Mouse (Mus musculus) hindbrain, postnatal 0 days (tissue): Measurements from ENCODE around the gene Lmtk3. TPM values are rescaled to one million over a fixed set of nuclear protein-coding genes. Genes with fewer than 3 reads are reported as not detected.

Source experiments
- ATAC-seq: fragments of 200-750 bp; cut with Nextera tagmentation; 2 replicates; pipeline ENCODE4 v1.8.0; 2017; ENCODE audit warnings: mild to moderate bottlenecking, moderate TSS enrichment, moderate library complexity
- DNase-seq: peaks from one replicate; pipeline ENCODE4 v3.0.0-alpha.2; 2015; ENCODE audit warnings: low spot score
- H3K27ac ChIP-seq: fragments of 300-500 bp; sonication (generic); 2 replicates; pipeline ENCODE4 v1.5.1; 2014; ENCODE audit warnings: mild to moderate bottlenecking
- H3K27me3 ChIP-seq: fragments of 300-500 bp; sonication (generic); 2 replicates; pipeline ENCODE4 v1.6.1; 2014; ENCODE audit warnings: low read length, mixed read lengths; ENCODE audit not compliant: insufficient read depth
- H3K36me3 ChIP-seq: fragments of 300-500 bp; sonication (generic); 2 replicates; pipeline ENCODE4 v1.6.1; 2014; ENCODE audit warnings: low read length, mixed read lengths; ENCODE audit not compliant: insufficient read depth
- H3K4me1 ChIP-seq: fragments of 300-500 bp; sonication (generic); 2 replicates; pipeline ENCODE4 v1.6.1; 2014; ENCODE audit warnings: antibody characterized with exemption, low read length, mixed read lengths; ENCODE audit not compliant: insufficient read depth
- H3K4me2 ChIP-seq: fragments of 300-500 bp; sonication (generic); 2 replicates; pipeline ENCODE4 v1.6.1; 2014; ENCODE audit warnings: low read depth, mild to moderate bottlenecking, low read length, moderate library complexity, mixed read lengths
- H3K4me3 ChIP-seq: fragments of 300-500 bp; sonication (generic); 2 replicates; pipeline ENCODE4 v1.5.1; 2014; ENCODE audit warnings: low read length
- H3K9ac ChIP-seq: fragments of 300-500 bp; sonication (generic); replicated peaks from 2 replicates; pipeline ENCODE4 v1.6.1; 2014; ENCODE audit warnings: mild to moderate bottlenecking, low read length, moderate library complexity, mixed read lengths
- H3K9me3 ChIP-seq: fragments of 300-500 bp; sonication (generic); 2 replicates; pipeline ENCODE4 v1.6.1; 2016; ENCODE audit warnings: low read length, mixed read lengths
- CTCF ChIP-seq: IDR thresholded peaks from 2 replicates; pipeline ENCODE4 v1.5.1; 2016; ENCODE audit warnings: antibody characterized with exemption, control low read depth, low read depth
- WGBS: fragments of 180-500 bp; shearing (Covaris S2); extraction: QIAGEN DNeasy Blood & Tissue Kit; methylation state at CpG from one replicate; pipeline ENCODE4 v1.1.7; 2014; 5-methylcytosine and 5-hydroxymethylcytosine counted together
- polyA plus RNA-seq: library from polyadenylated mRNA; unstranded; fragments of >200 nt; fragmentation: Nextera tagmentation; extraction: Ambion mirVana; gene quantifications from 2 replicates; pipeline ENCODE4 v1.2.1, GENCODE M21; 2015
- total RNA-seq: library from RNA; depleted of rRNA; stranded (reverse); fragments of >200 nt; gene quantifications from 2 replicates; pipeline ENCODE4 v1.2.3, GENCODE M21; 2014

The Lmtk3 gene
- total and polyA plus RNA-seq, 2 experiments from 2014 or later: 13.6 to 125 TPM

GRCm38 (mm10) chr7:45760151-45760550, 23.4 kb upstream of the Lmtk3 start:
- TF ChIP-seq CTCF: no peak
- Histone ChIP-seq H3K9me3 (no peaks in the 10 kb centered on the region), H3K27ac (no peak overlapping the region), H3K27me3 (peaks cover 6% of the 10 kb centered on the region; the same call in 1 of the 2 replicates), H3K4me2 (no peak overlapping the region), H3K36me3 (no peaks in the 10 kb centered on the region), H3K4me3 (no peak overlapping the region), H3K4me1 (no peaks in the 10 kb centered on the region), H3K9ac (no peak overlapping the region)
- no peak for ATAC-seq
- DNase-seq: no peak
- 55% methylated on average over 5 of the region's 5 CpGs for WGBS

GRCm38 (mm10) chr7:45765995-45766394, 17.5 kb upstream of the Lmtk3 start:
- TF ChIP-seq CTCF: no peak
- no peak overlapping the region for H3K4me3 ChIP-seq
- H3K9ac ChIP-seq: no peak overlapping the region
- H3K4me2 ChIP-seq: no peak overlapping the region
- H3K9me3 ChIP-seq: no peaks in the 10 kb centered on the region
- no peaks in the 10 kb centered on the region for H3K36me3 ChIP-seq
- H3K27me3 ChIP-seq: no peaks in the 10 kb centered on the region
- ATAC-seq (no peak), DNase-seq (no peak)
- H3K27ac ChIP-seq: no peak overlapping the region
- no peaks in the 10 kb centered on the region for H3K4me1 ChIP-seq
- WGBS: 65% methylated on average over 8 of the region's 8 CpGs

GRCm38 (mm10) chr7:45766764-45767163, 16.8 kb upstream of the Lmtk3 start:
- Histone ChIP-seq H3K27me3 (no peaks in the 10 kb centered on the region), H3K4me1 (no peaks in the 10 kb centered on the region), H3K9me3 (no peaks in the 10 kb centered on the region), H3K4me2 (no peak overlapping the region), H3K27ac (no peak overlapping the region), H3K9ac (no peak overlapping the region), H3K4me3 (no peak overlapping the region), H3K36me3 (no peaks in the 10 kb centered on the region)
- no peak for DNase-seq
- TF ChIP-seq CTCF: no peak
- no peak for ATAC-seq
- 55% methylated on average over 8 of the region's 8 CpGs for WGBS

- Histone ChIP-seq H3K9ac (no peak overlapping the region), H3K4me2 (no peak overlapping the region), H3K9me3 (no peaks in the 10 kb centered on the region), H3K27me3 (no peaks in the 10 kb centered on the region), H3K4me3 (no peak overlapping the region), H3K4me1 (no peaks in the 10 kb centered on the region), H3K27ac (no peak overlapping the region), H3K36me3 (no peaks in the 10 kb centered on the region)
- WGBS: 95% methylated on average over 6 of the region's 6 CpGs
- TF ChIP-seq CTCF: no peak
- ATAC-seq: no peak
- DNase-seq: no peak
Observed at GRCm38 (mm10) chr7:45767500-45767899, 16.0 kb upstream of the Lmtk3 start.

- H3K27ac ChIP-seq: no peak overlapping the region
- H3K4me3 ChIP-seq: no peak overlapping the region
- H3K9ac ChIP-seq: no peak overlapping the region
- no peaks in the 10 kb centered on the region for H3K9me3 ChIP-seq
- TF ChIP-seq CTCF: no peak
- no peaks in the 10 kb centered on the region for H3K4me1 ChIP-seq
- no peak overlapping the region for H3K4me2 ChIP-seq
- no peak for DNase-seq
- WGBS: 76% methylated on average over 8 of the region's 8 CpGs
- no peaks in the 10 kb centered on the region for H3K27me3 ChIP-seq
- no peaks in the 10 kb centered on the region for H3K36me3 ChIP-seq
- ATAC-seq: no peak
Observed at GRCm38 (mm10) chr7:45770427-45771082, 13.0 kb upstream of the Lmtk3 start.

GRCm38 (mm10) chr7:45771101-45771500, 12.4 kb upstream of the Lmtk3 start:
- H3K4me1 ChIP-seq: no peaks in the 10 kb centered on the region
- TF ChIP-seq CTCF: no peak
- H3K9me3 ChIP-seq: no peaks in the 10 kb centered on the region
- no peak overlapping the region for H3K27ac ChIP-seq
- ATAC-seq (no peak), DNase-seq (no peak)
- WGBS: 67% methylated on average over 4 of the region's 4 CpGs
- no peak overlapping the region for H3K4me2 ChIP-seq
- H3K9ac ChIP-seq: no peak overlapping the region
- no peaks in the 10 kb centered on the region for H3K36me3 ChIP-seq
- H3K27me3 ChIP-seq: no peaks in the 10 kb centered on the region
- H3K4me3 ChIP-seq: no peak overlapping the region

GRCm38 (mm10) chr7:45775237-45775636, 8.3 kb upstream of the Lmtk3 start:
- no peaks in the 10 kb centered on the region; the same call in 1 of the 2 replicates for H3K4me1 ChIP-seq
- no peak overlapping the region for H3K9ac ChIP-seq
- WGBS: 80% methylated on average over 7 of the region's 7 CpGs
- no peaks in the 10 kb centered on the region for H3K9me3 ChIP-seq
- no peak overlapping the region for H3K4me3 ChIP-seq
- no peak for DNase-seq
- no peak for TF ChIP-seq CTCF
- no peaks in the 10 kb centered on the region for H3K27me3 ChIP-seq
- no peak overlapping the region for H3K27ac ChIP-seq
- no peak for ATAC-seq
- no peaks in the 10 kb centered on the region for H3K36me3 ChIP-seq
- no peak overlapping the region for H3K4me2 ChIP-seq
